In the genomic region with DNA sequence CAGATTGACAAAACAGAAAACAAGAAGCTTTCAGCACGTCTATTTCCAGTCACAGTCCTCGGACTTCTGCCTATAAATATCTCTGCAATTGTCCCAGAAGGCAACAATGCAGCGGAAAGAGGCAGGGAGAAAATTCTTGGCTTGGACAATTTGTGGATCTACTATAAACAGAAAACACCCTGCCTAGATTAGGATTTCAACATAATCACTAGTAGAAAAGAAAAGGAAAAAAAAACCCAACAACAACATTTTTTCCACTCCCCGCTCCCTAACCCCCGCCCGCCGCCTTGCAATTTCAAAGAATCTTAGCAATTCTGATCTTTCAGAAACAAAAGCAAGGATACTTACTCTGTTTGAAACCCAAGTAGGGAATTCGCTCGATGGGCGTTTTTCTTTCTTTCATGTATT, we compare ENCODE assay signal across 11 mouse cellular contexts.
DNase-seq lines count a peak whose midpoint lies in the region; ATAC-seq and TF ChIP-seq lines count a peak whose summit lies in the region.
"Had no signal": no experiment of that assay in that cellular context is flagged by ENCODE, and none has a peak within 500 bp of the region (broad histone marks: within the 10 kb centered on the region; RNA-seq: fewer than 3 reads in every experiment).

No protein-coding gene starts in this region.

- H3K9me3 ChIP-seq in limb, embryonic 13.5 days: no peaks in the 10 kb centered on the region
- H3K9me3 ChIP-seq in limb, embryonic 10.5 days (replicated peaks): no peaks in the 10 kb centered on the region
- H3K9me3 ChIP-seq in lung, postnatal 0 days (ENCODE audit: low read length): no peaks in the 10 kb centered on the region
- H3K9me3 ChIP-seq: embryonic facial prominence, embryonic 12.5 days had no signal

- peaks cover 70% of the 10 kb centered on the region for H3K4me1 ChIP-seq in limb, embryonic 13.5 days
- peaks cover 46% of the 10 kb centered on the region for H3K4me1 ChIP-seq in limb, embryonic 10.5 days
- H3K4me1 ChIP-seq in lung, postnatal 0 days (ENCODE audit: insufficient read depth, low read depth, low read length): peaks cover 47% of the 10 kb centered on the region
- no peaks in the 10 kb centered on the region for H3K4me1 ChIP-seq in thymus, adult 2 months (replicated peaks; ENCODE audit: control insufficient read depth, insufficient read depth, low read length)

- no peaks in the 10 kb centered on the region for H3K27me3 ChIP-seq in limb, embryonic 13.5 days
- H3K27me3 ChIP-seq in limb, embryonic 10.5 days (ENCODE audit: low read depth, poor library complexity, severe bottlenecking): no peaks in the 10 kb centered on the region
- no peaks in the 10 kb centered on the region for H3K27me3 ChIP-seq in lung, postnatal 0 days (replicated peaks; ENCODE audit: insufficient read depth, low read length)
- H3K27me3 ChIP-seq in thymus, adult 2 months (ENCODE audit: control insufficient read depth, insufficient read depth, low read length): no peaks in the 10 kb centered on the region
- H3K27me3 ChIP-seq: embryonic facial prominence, embryonic 12.5 days had no signal

- intact Hi-C loops in gastrocnemius, postnatal 14 days (cut with DNase I; ENCODE audit: low total_unique reads): no loop called here
- intact Hi-C loops in heart, postnatal 14 days (cut with DNase I): loop anchor here (5.0 kb wide), 1 partner anchor 36 kb away; no protein-coding TSS in a partner anchor

- no peak overlapping the region for H3K4me2 ChIP-seq in limb, embryonic 13.5 days (replicated peaks)
- H3K4me2 ChIP-seq in lung, postnatal 0 days (replicated peaks; ENCODE audit: low read depth, low read length): peak overlapping the region; percentile 17; the same call in 1 of the 2 replicates
- H3K4me2 ChIP-seq: embryonic facial prominence, embryonic 12.5 days had no signal

- no peak overlapping the region for H3K9ac ChIP-seq in limb, embryonic 13.5 days
- H3K9ac ChIP-seq in lung, postnatal 0 days (replicated peaks; ENCODE audit: low read depth): no peak overlapping the region
- H3K9ac ChIP-seq: embryonic facial prominence, embryonic 12.5 days had no signal

- peaks cover 43% of the 10 kb centered on the region for H3K36me3 ChIP-seq in limb, embryonic 13.5 days
- H3K36me3 ChIP-seq in limb, embryonic 10.5 days: peaks cover 50% of the 10 kb centered on the region
- peaks cover 31% of the 10 kb centered on the region for H3K36me3 ChIP-seq in lung, postnatal 0 days (ENCODE audit: insufficient read depth, low read length)
- 0 out of 2 replicates have a peak, but pooled peaks cover 3% of the 10 kb centered on the region for H3K36me3 ChIP-seq in thymus, adult 2 months (ENCODE audit: control insufficient read depth, insufficient read depth, low read length)

- TF ChIP-seq CTCF in lung, postnatal 0 days (IDR thresholded peaks at IDR 0.05): no peak
- TF ChIP-seq CTCF in thymus, adult 2 months (IDR thresholded peaks at IDR 0.05; ENCODE audit: borderline replicate concordance, control insufficient read depth, extremely low read depth, insufficient read depth, low read length, poor library complexity): no peak

- TF ChIP-seq EP300 in lung, postnatal 0 days (IDR thresholded peaks at IDR 0.05): peak; percentile 85

- no peak overlapping the region for H3K4me3 ChIP-seq in limb, embryonic 13.5 days
- H3K4me3 ChIP-seq in limb, embryonic 10.5 days: no peak overlapping the region
- H3K4me3 ChIP-seq in lung, postnatal 0 days (ENCODE audit: low read depth, low read length): no peak overlapping the region
- H3K4me3 ChIP-seq in thymus, adult 2 months (ENCODE audit: control insufficient read depth, insufficient read depth, low read length): no peak overlapping the region
- H3K4me3 ChIP-seq: embryonic facial prominence, embryonic 12.5 days had no signal

- 71% methylated on average over 10 of the region's 10 CpGs for WGBS in limb, embryonic 13.5 days
- WGBS in limb, embryonic 10.5 days: 80% methylated on average over 10 of the region's 10 CpGs
- WGBS in lung, postnatal 0 days: 43% methylated on average over 10 of the region's 10 CpGs
- 92% methylated on average over 10 of the region's 10 CpGs for whole genome bisulfite sequencing in thymus, adult 2 months

- 0 out of 2 replicates have a peak overlapping the region, but pooled peaks have one; percentile 10 for H3K27ac ChIP-seq in limb, embryonic 13.5 days
- no peak overlapping the region for H3K27ac ChIP-seq in limb, embryonic 10.5 days
- peak overlapping the region; percentile 60 for H3K27ac ChIP-seq in lung, postnatal 0 days (ENCODE audit: low read length)
- H3K27ac ChIP-seq in thymus, adult 2 months (ENCODE audit: control insufficient read depth, insufficient read depth, low read length): no peak overlapping the region
- H3K27ac ChIP-seq: macrophage had no signal

- no peak for DNase-seq in limb, embryonic 10.5 days (ENCODE audit: low spot score)
- DNase-seq in gastrocnemius, postnatal 14 days: peak; percentile 37
- DNase-seq in heart, postnatal 14 days: peak; percentile 40 to 47
- peak; percentile 92 for DNase-seq in lung, postnatal 0 days (ENCODE audit: low spot score)
- no peak for DNase-seq in left cerebral cortex, adult 11 months (ENCODE audit: low spot score)
- DNase-seq in thymus, adult 2 months: no peak
- DNase-seq: thymus, adult 18-20 months had no signal

- ATAC-seq in limb, embryonic 13.5 days (ENCODE audit: low FRiP score, low read depth): no peak
- ATAC-seq in lung, postnatal 0 days: peak; percentile 52
- ATAC-seq in frontal cortex, adult (ENCODE audit: low TSS enrichment): no peak

- no peak for TF ChIP-seq POLR2A in thymus, adult 2 months (IDR thresholded peaks at IDR 0.05; ENCODE audit: control insufficient read depth, extremely low read depth, insufficient read depth, low read length, poor library complexity)

Comparison
In these comparisons a context has a peak if more than half of its experiments do, and no peak if none do; other contexts are left out.
1. H3K27ac ChIP-seq: peak in limb, embryonic 13.5 days (single experiment) and lung, postnatal 0 days (single experiment); none in limb, embryonic 10.5 days (single experiment) and thymus, adult 2 months (single experiment).
2. DNase-seq: peak in gastrocnemius, postnatal 14 days (single experiment), heart, postnatal 14 days (2 of 2) and lung, postnatal 0 days (single experiment); none in limb, embryonic 10.5 days (single experiment), left cerebral cortex, adult 11 months (single experiment) and thymus, adult 2 months (single experiment).